Mouse (Mus musculus) left cerebral cortex, adult 8-10 months (tissue): ENCODE results near the gene Gm11034. TPM values are rescaled to one million over a fixed set of nuclear protein-coding genes. Genes with fewer than 3 reads are reported as not detected.
A peak's percentile ranks its signal among the peaks of the same experiment; 100 is the strongest.

Experiments
- DNase-seq, 2 experiments: peaks; one replicate each; pipeline ENCODE4 v3.0.0; 2022; ENCODE audit warnings: low spot score in 2 of 2
- total RNA-seq, 4 experiments: library from RNA; stranded (reverse); gene quantifications; 2 replicates each; pipeline ENCODE4 v1.2.4; 2022

Gm11034 gene
- total RNA-seq = not detected

GRCm38 (mm10) chr8:72213536-72213935 lies at the start of gene Gm11034:
TSS of gene Gm11034 (minus strand) at chr8:72213636.
- no peak for DNase-seq

GRCm38 (mm10) chr8:72262756-72263155 lies 49.3 kb upstream of the Gm11034 start:
- no peak for DNase-seq

GRCm38 (mm10) chr8:72261872-72262271 lies 48.4 kb upstream of the Gm11034 start:
- DNase-seq = no peak

- DNase-seq = no peak
Measured at GRCm38 (mm10) chr8:72261431-72261830, 48.0 kb upstream of the Gm11034 start.

GRCm38 (mm10) chr8:72261019-72261418 lies 47.6 kb upstream of the Gm11034 start:
- DNase-seq = no peak

GRCm38 (mm10) chr8:72260585-72260984 lies 47.1 kb upstream of the Gm11034 start:
- DNase-seq = no peak

- no peak for DNase-seq
Measured at GRCm38 (mm10) chr8:72259862-72260261, 46.4 kb upstream of the Gm11034 start.

GRCm38 (mm10) chr8:72257902-72258238 lies 44.4 kb upstream of the Gm11034 start:
- no peak for DNase-seq

GRCm38 (mm10) chr8:72257171-72257901 lies 43.9 kb upstream of the Gm11034 start:
- no peak for DNase-seq

- DNase-seq = no peak
Measured at GRCm38 (mm10) chr8:72244610-72245009, 31.2 kb upstream of the Gm11034 start.

GRCm38 (mm10) chr8:72242226-72242625 lies 28.8 kb upstream of the Gm11034 start:
- no peak for DNase-seq

GRCm38 (mm10) chr8:72240951-72241350 lies 27.5 kb upstream of the Gm11034 start:
- no peak for DNase-seq

GRCm38 (mm10) chr8:72240403-72240763 lies 26.9 kb upstream of the Gm11034 start:
- no peak for DNase-seq

- DNase-seq = peak; percentile 93 to 98
Measured at GRCm38 (mm10) chr8:72239499-72240402, 26.3 kb upstream of the Gm11034 start, which contains the start of gene Ap1m1. TSS of gene Ap1m1 (plus strand) at chr8:72240018.

GRCm38 (mm10) chr8:72222656-72223055 lies 9.2 kb upstream of the Gm11034 start:
- DNase-seq = no peak

GRCm38 (mm10) chr8:72220758-72221157 lies 7.3 kb upstream of the Gm11034 start:
- no peak for DNase-seq

- DNase-seq = peak; percentile 59 to 91
Measured at GRCm38 (mm10) chr8:72219541-72220363, 6.3 kb upstream of the Gm11034 start, which contains the start of gene Fam32a. TSS of gene Fam32a (plus strand) at chr8:72219730.

GRCm38 (mm10) chr8:72218781-72219540 lies 5.5 kb upstream of the Gm11034 start:
- DNase-seq = no peak

GRCm38 (mm10) chr8:72215871-72216270 lies 2.4 kb upstream of the Gm11034 start:
- no peak for DNase-seq

GRCm38 (mm10) chr8:72215060-72215459 lies 1.6 kb upstream of the Gm11034 start:
- no peak for DNase-seq

- peak in 1 of 2 experiments; percentile 22 for DNase-seq
Measured at GRCm38 (mm10) chr8:72212751-72213150, 685 bp downstream of the Gm11034 start, which contains the start of gene Cib3. TSS of gene Cib3 (minus strand) at chr8:72212837.
